Mouse (Mus musculus): ENCODE data around the gene Auts2.

The Auts2 gene

GRCm38 (mm10) chr5:132013296-132013695, 529.8 kb downstream of the Auts2 start:
- in situ Hi-C loops (cut with MboI, MseI), result no loop called here

GRCm38 (mm10) chr5:132011795-132012194, 531.3 kb downstream of the Auts2 start:
- in situ Hi-C loops (cut with MboI, MseI), result no loop called here

- in situ Hi-C loops (cut with MboI, MseI), result no loop called here
These were observed 534.4 kb downstream of the Auts2 start for GRCm38 (mm10) chr5:132008703-132009222.

- in situ Hi-C loops (cut with MboI, MseI), result no loop called here
These were observed 535.2 kb downstream of the Auts2 start for GRCm38 (mm10) chr5:132007907-132008306.

- in situ Hi-C loops (cut with MboI, MseI), result no loop called here
These were observed 550.4 kb downstream of the Auts2 start for GRCm38 (mm10) chr5:131992681-131993211.

- in situ Hi-C loops (cut with MboI, MseI), result no loop called here
These were observed 550.9 kb downstream of the Auts2 start for GRCm38 (mm10) chr5:131992268-131992667.

- in situ Hi-C loops (cut with MboI, MseI), result no loop called here
These were observed 552.6 kb downstream of the Auts2 start for GRCm38 (mm10) chr5:131990532-131990931.

GRCm38 (mm10) chr5:131981451-131981850, 561.7 kb downstream of the Auts2 start:
- in situ Hi-C loops (cut with MboI, MseI), result no loop called here

- in situ Hi-C loops (cut with MboI, MseI), result no loop called here
These were observed 564.2 kb downstream of the Auts2 start for GRCm38 (mm10) chr5:131978939-131979338.

- in situ Hi-C loops (cut with MboI, MseI), result no loop called here
These were observed 565.6 kb downstream of the Auts2 start for GRCm38 (mm10) chr5:131977497-131977896.

- in situ Hi-C loops (cut with MboI, MseI), result no loop called here
These were observed 571.2 kb downstream of the Auts2 start for GRCm38 (mm10) chr5:131971901-131972300.

GRCm38 (mm10) chr5:131965499-131965898, 577.6 kb downstream of the Auts2 start:
- in situ Hi-C loops (cut with MboI, MseI), result no loop called here

- in situ Hi-C loops (cut with MboI, MseI), result no loop called here
These were observed 579.6 kb downstream of the Auts2 start for GRCm38 (mm10) chr5:131963565-131963964.

GRCm38 (mm10) chr5:131961859-131962258, 581.3 kb downstream of the Auts2 start:
- in situ Hi-C loops (cut with MboI, MseI), result no loop called here

- in situ Hi-C loops (cut with MboI, MseI), result no loop called here
These were observed 582.7 kb downstream of the Auts2 start for GRCm38 (mm10) chr5:131960432-131960831.

- in situ Hi-C loops (cut with MboI, MseI), result no loop called here
These were observed 586.1 kb downstream of the Auts2 start for GRCm38 (mm10) chr5:131956998-131957397.

- in situ Hi-C loops (cut with MboI, MseI), result no loop called here
These were observed 587.1 kb downstream of the Auts2 start for GRCm38 (mm10) chr5:131956090-131956489.

- in situ Hi-C loops (cut with MboI, MseI), result no loop called here
These were observed 587.7 kb downstream of the Auts2 start for GRCm38 (mm10) chr5:131955227-131956016.

GRCm38 (mm10) chr5:131948571-131949151, 594.5 kb downstream of the Auts2 start:
- in situ Hi-C loops (cut with MboI, MseI), result no loop called here

GRCm38 (mm10) chr5:131946801-131947200, 596.3 kb downstream of the Auts2 start:
- in situ Hi-C loops (cut with MboI, MseI), result no loop called here

GRCm38 (mm10) chr5:131944761-131945160, 598.4 kb downstream of the Auts2 start:
- in situ Hi-C loops (cut with MboI, MseI), result no loop called here

- in situ Hi-C loops (cut with MboI, MseI), result no loop called here
These were observed 614.4 kb downstream of the Auts2 start for GRCm38 (mm10) chr5:131928696-131929095.

GRCm38 (mm10) chr5:131922759-131923158, 620.4 kb downstream of the Auts2 start:
- in situ Hi-C loops (cut with MboI, MseI), result no loop called here
